Mouse (Mus musculus) olfactory bulb, adult 2 months (tissue): ENCODE data around the gene Trim65.

ENCODE experiments used
- CTCF ChIP-seq: fragments of 200-500 bp; IDR thresholded peaks from 2 replicates; pipeline ENCODE4 v1.5.1; 2012; ENCODE audit warnings: low read depth, mild to moderate bottlenecking, low read length, moderate library complexity; ENCODE audit not compliant: insufficient read depth
- POLR2A ChIP-seq: fragments of 200-500 bp; IDR thresholded peaks from 2 replicates; pipeline ENCODE4 v1.6.1; 2012; ENCODE audit warnings: mild to moderate bottlenecking, low read depth, low read length, moderate library complexity; ENCODE audit not compliant: insufficient read depth

- TF ChIP-seq CTCF (no peak), POLR2A (no peak)
Measured at GRCm38 (mm10) chr11:116167232-116167631, 36.3 kb upstream of the Trim65 start.
